Mouse (Mus musculus) forebrain, embryonic 15.5 days (tissue): ENCODE measurements at regions not wholly inside any gene's neighbourhood (a gene's known extent, or its start where the extent isn't known, plus 50 kb on each side); places are given as distances from the start of the nearest gene placed in this dataset.
"Not testable (repeated sequence)": the region's sequence is repeated elsewhere in the genome, so short reads cannot be mapped to it uniquely, and the experiment has no call there.

Experiments used
- ATAC-seq: fragments of 200-750 bp; cut with Nextera tagmentation; replicated peaks from 2 replicates; pipeline ENCODE4 v1.8.0; 2017; ENCODE audit warnings: mild to moderate bottlenecking, moderate TSS enrichment, moderate library complexity
- H3K27ac ChIP-seq: fragments of 300-500 bp; sonication (generic); replicated peaks from 2 replicates; pipeline ENCODE4 v1.5.1; 2015; ENCODE audit warnings: mild to moderate bottlenecking, inconsistent platforms
- H3K27me3 ChIP-seq: fragments of 300-500 bp; sonication (generic); 2 replicates; pipeline ENCODE4 v1.6.1; 2015; ENCODE audit warnings: inconsistent platforms
- H3K36me3 ChIP-seq: fragments of 300-500 bp; sonication (generic); 2 replicates; pipeline ENCODE4 v1.6.1; 2015; ENCODE audit warnings: mild to moderate bottlenecking, inconsistent platforms
- H3K4me1 ChIP-seq: fragments of 300-500 bp; sonication (generic); 2 replicates; pipeline ENCODE4 v1.6.1; 2015; ENCODE audit warnings: inconsistent platforms
- H3K4me2 ChIP-seq: fragments of 300-500 bp; sonication (generic); replicated peaks from 2 replicates; pipeline ENCODE4 v1.6.1; 2015; ENCODE audit warnings: mild to moderate bottlenecking, inconsistent platforms
- H3K4me3 ChIP-seq: fragments of 300-500 bp; sonication (generic); 2 replicates; pipeline ENCODE4 v1.5.1; 2015; ENCODE audit warnings: mild to moderate bottlenecking, inconsistent platforms
- H3K9ac ChIP-seq: fragments of 300-500 bp; sonication (generic); replicated peaks from 2 replicates; pipeline ENCODE4 v1.6.1; 2015; ENCODE audit warnings: mild to moderate bottlenecking, inconsistent platforms
- H3K9me3 ChIP-seq: fragments of 300-500 bp; sonication (generic); 2 replicates; pipeline ENCODE4 v1.6.1; 2016; ENCODE audit warnings: inconsistent platforms
- WGBS: fragments of 180-500 bp; shearing (Covaris S2); methylation state at CpG from one replicate; pipeline ENCODE4 v1.1.7; 2015; ENCODE audit warnings: mixed read lengths; 5-methylcytosine and 5-hydroxymethylcytosine counted together

GRCm38 (mm10) chr2:149203896-149204295, 186.9 kb upstream of the Gm10750 start:
- H3K9me3 ChIP-seq = 0 out of 2 replicates have a peak, but pooled peaks cover 5% of the 10 kb centered on the region
- no peak overlapping the region for H3K9ac ChIP-seq
- H3K4me3 ChIP-seq = no peak overlapping the region
- no peak for ATAC-seq
- H3K27ac ChIP-seq = no peak overlapping the region
- H3K4me2 ChIP-seq = no peak overlapping the region
- H3K4me1 ChIP-seq = no peaks in the 10 kb centered on the region
- H3K27me3 ChIP-seq = no peaks in the 10 kb centered on the region
- H3K36me3 ChIP-seq = no peaks in the 10 kb centered on the region

DNA sequence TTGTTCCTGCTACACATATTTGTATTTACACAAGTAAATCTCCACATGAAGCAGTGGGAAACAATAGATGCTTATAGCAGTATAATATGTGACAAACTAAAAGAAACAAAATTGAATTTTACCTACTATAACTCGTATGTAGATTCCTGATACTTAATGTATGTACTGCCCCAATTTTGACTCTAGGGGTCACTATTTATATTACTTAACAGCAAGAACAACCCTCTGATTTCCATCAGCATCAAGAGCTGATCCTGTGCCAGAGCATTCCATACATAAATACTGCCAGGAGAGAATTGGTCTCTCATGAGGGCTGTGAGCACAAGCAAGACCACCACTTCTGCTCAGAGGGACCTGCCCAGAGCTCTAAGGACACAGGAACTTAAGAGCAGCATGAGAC, 178.7 kb upstream of the Gm10750 start:
- WGBS = 74% methylated on average over 1 of the region's 1 CpGs
- no peak for ATAC-seq
- H3K36me3 ChIP-seq = no peaks in the 10 kb centered on the region
- H3K9me3 ChIP-seq = no peaks in the 10 kb centered on the region
- H3K4me3 ChIP-seq = no peak overlapping the region
- no peaks in the 10 kb centered on the region for H3K4me1 ChIP-seq
- H3K27ac ChIP-seq = no peak overlapping the region
- no peak overlapping the region for H3K4me2 ChIP-seq
- H3K9ac ChIP-seq = no peak overlapping the region
- H3K27me3 ChIP-seq = no peaks in the 10 kb centered on the region

- H3K9me3 ChIP-seq, H3K27ac ChIP-seq, H3K27me3 ChIP-seq, H3K36me3 ChIP-seq, H3K4me3 ChIP-seq, H3K9ac ChIP-seq, H3K4me2 ChIP-seq, H3K4me1 ChIP-seq: not testable (repeated sequence)
- WGBS = 27% methylated on average over 7 of the region's 7 CpGs
- 0 out of 2 replicates have a peak, but pooled peaks have one; percentile 43 for ATAC-seq
Measured at GRCm38 (mm10) chr2:149158434-149158833, 141.4 kb upstream of the Gm10750 start.

- ATAC-seq, H3K4me1 ChIP-seq, H3K9ac ChIP-seq, H3K9me3 ChIP-seq, H3K4me2 ChIP-seq, H3K27me3 ChIP-seq, H3K36me3 ChIP-seq, H3K27ac ChIP-seq, H3K4me3 ChIP-seq: not testable (repeated sequence)
- WGBS = 100% methylated on average over 1 of the region's 1 CpGs
Measured at GRCm38 (mm10) chr2:149109551-149109950, 92.5 kb upstream of the Gm10750 start.

DNA sequence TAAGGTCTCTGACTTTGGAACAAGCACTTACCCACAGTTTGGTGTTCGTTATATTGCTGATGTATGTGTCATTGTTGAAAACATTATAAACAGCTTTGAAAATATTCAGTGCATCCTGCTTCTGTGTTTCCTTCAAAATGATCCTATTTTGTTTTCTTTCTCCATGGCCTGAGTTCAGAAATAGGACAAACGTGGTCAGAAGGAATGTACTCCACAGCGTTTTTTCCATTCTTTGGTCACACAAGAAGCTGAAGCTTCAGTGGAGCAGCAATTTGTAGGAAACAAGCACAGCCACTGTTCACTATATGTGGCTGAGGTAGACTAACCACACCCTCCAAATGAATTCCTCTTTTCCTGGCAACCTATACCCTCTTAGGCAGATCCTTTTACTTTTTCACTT, 75.1 kb upstream of the Gm10750 start:
- WGBS = 51% methylated on average over 3 of the region's 3 CpGs
- Histone ChIP-seq H3K4me3 (no peak overlapping the region), H3K4me2 (no peak overlapping the region), H3K36me3 (no peaks in the 10 kb centered on the region), H3K27me3 (no peaks in the 10 kb centered on the region), H3K4me1 (no peaks in the 10 kb centered on the region), H3K9ac (no peak overlapping the region), H3K9me3 (no peaks in the 10 kb centered on the region; the same call in 1 of the 2 replicates), H3K27ac (no peak overlapping the region)
- ATAC-seq = no peak
